Comparison of ENCODE assay signal across 8 mouse cellular contexts in genomic region chr7:80628708-80629183, GRCm38 (mm10). TPM values are rescaled to one million over a fixed set of nuclear protein-coding genes. Genes with fewer than 3 reads are reported as not detected.
A peak's percentile ranks its signal among the peaks of the same experiment; 100 is the strongest.
DNase-seq lines count a peak whose midpoint lies in the region; ATAC-seq lines count a peak whose summit lies in the region.

No protein-coding gene starts in this region.

- H3K9me3 ChIP-seq in hindbrain, embryonic 15.5 days, result no peaks in the 10 kb centered on the region
- no peaks in the 10 kb centered on the region for H3K9me3 ChIP-seq in hindbrain, embryonic 11.5 days (ENCODE audit: control insufficient read depth, low read length)
- H3K9me3 ChIP-seq in embryonic facial prominence, embryonic 15.5 days (replicated peaks), result no peaks in the 10 kb centered on the region
- no peaks in the 10 kb centered on the region for H3K9me3 ChIP-seq in stomach, embryonic 15.5 days

- no peaks in the 10 kb centered on the region for H3K27me3 ChIP-seq in hindbrain, embryonic 15.5 days
- H3K27me3 ChIP-seq in hindbrain, embryonic 11.5 days (ENCODE audit: control insufficient read depth, insufficient read depth, low read length), result no peaks in the 10 kb centered on the region
- H3K27me3 ChIP-seq in embryonic facial prominence, embryonic 15.5 days, result no peaks in the 10 kb centered on the region
- no peaks in the 10 kb centered on the region for H3K27me3 ChIP-seq in stomach, embryonic 15.5 days (replicated peaks)

- 0 out of 2 replicates have a peak, but pooled peaks cover 4% of the 10 kb centered on the region for H3K36me3 ChIP-seq in hindbrain, embryonic 15.5 days
- no peaks in the 10 kb centered on the region for H3K36me3 ChIP-seq in hindbrain, embryonic 11.5 days (ENCODE audit: control insufficient read depth, insufficient read depth, low read length)
- peaks cover 7% of the 10 kb centered on the region; the same call in 1 of the 2 replicates for H3K36me3 ChIP-seq in embryonic facial prominence, embryonic 15.5 days
- no peaks in the 10 kb centered on the region for H3K36me3 ChIP-seq in stomach, embryonic 15.5 days

- H3K4me2 ChIP-seq in hindbrain, embryonic 15.5 days, result no peak overlapping the region
- no peak overlapping the region for H3K4me2 ChIP-seq in hindbrain, embryonic 11.5 days (replicated peaks; ENCODE audit: low read depth, low read length)
- no peak overlapping the region for H3K4me2 ChIP-seq in embryonic facial prominence, embryonic 15.5 days (replicated peaks)
- H3K4me2 ChIP-seq in stomach, embryonic 15.5 days, result peak overlapping the region; percentile 14; the same call in 1 of the 2 replicates

- peak overlapping the region; percentile 40; the same call in 1 of the 2 replicates for H3K27ac ChIP-seq in hindbrain, embryonic 15.5 days (replicated peaks)
- H3K27ac ChIP-seq in hindbrain, embryonic 11.5 days (ENCODE audit: low read depth, low read length), result no peak overlapping the region
- H3K27ac ChIP-seq in embryonic facial prominence, embryonic 15.5 days (replicated peaks), result peak overlapping the region; percentile 59
- H3K27ac ChIP-seq in stomach, embryonic 15.5 days, result peak overlapping the region; percentile 55

- H3K4me3 ChIP-seq in hindbrain, embryonic 15.5 days, result no peak overlapping the region
- no peak overlapping the region for H3K4me3 ChIP-seq in hindbrain, embryonic 11.5 days (ENCODE audit: low read depth, low read length)
- H3K4me3 ChIP-seq in embryonic facial prominence, embryonic 15.5 days (replicated peaks), result no peak overlapping the region
- H3K4me3 ChIP-seq in stomach, embryonic 15.5 days (replicated peaks), result no peak overlapping the region

- intact Hi-C loops in heart, postnatal 25 days (cut with DNase I), result no loop called here

- peak; percentile 71; the same call in 1 of the 2 replicates for ATAC-seq in hindbrain, embryonic 15.5 days (ENCODE audit: low FRiP score, low read depth)
- ATAC-seq in hindbrain, embryonic 11.5 days (ENCODE audit: low FRiP score), result no peak
- peak; percentile 67 for ATAC-seq in embryonic facial prominence, embryonic 15.5 days (ENCODE audit: insufficient number of reproducible peaks, low FRiP score, low TSS enrichment, low read depth)
- peak; percentile 52; the same call in 1 of the 2 replicates for ATAC-seq in stomach, embryonic 15.5 days (ENCODE audit: insufficient read depth, low FRiP score, low read depth)

- WGBS in hindbrain, embryonic 15.5 days, result 75% methylated on average over 8 of the region's 8 CpGs
- WGBS in hindbrain, embryonic 11.5 days, result 76% methylated on average over 8 of the region's 8 CpGs
- 48% methylated on average over 8 of the region's 8 CpGs for WGBS in embryonic facial prominence, embryonic 15.5 days
- 25% methylated on average over 8 of the region's 8 CpGs for WGBS in stomach, embryonic 15.5 days

- H3K4me1 ChIP-seq in hindbrain, embryonic 15.5 days (replicated peaks), result peaks cover 22% of the 10 kb centered on the region
- no peaks in the 10 kb centered on the region for H3K4me1 ChIP-seq in hindbrain, embryonic 11.5 days (replicated peaks; ENCODE audit: control insufficient read depth, insufficient read depth, low read length)
- peaks cover 22% of the 10 kb centered on the region for H3K4me1 ChIP-seq in embryonic facial prominence, embryonic 15.5 days
- peaks cover 25% of the 10 kb centered on the region for H3K4me1 ChIP-seq in stomach, embryonic 15.5 days

- DNase-seq in hindbrain, embryonic 11.5 days (ENCODE audit: low spot score), result no peak
- peak; percentile 77 for DNase-seq in T-cell, adult 2 months (ENCODE audit: low spot score)
- DNase-seq in heart, postnatal 25 days (ENCODE audit: low spot score), result peak; percentile 49
- peak; percentile 82 for DNase-seq in layer of hippocampus, adult 9-11 months
- DNase-seq in lung, postnatal 14 days, result peak; percentile 85

- H3K9ac ChIP-seq in hindbrain, embryonic 15.5 days, result no peak overlapping the region
- H3K9ac ChIP-seq in hindbrain, embryonic 11.5 days (ENCODE audit: low read depth, low read length), result no peak overlapping the region
- H3K9ac ChIP-seq in embryonic facial prominence, embryonic 15.5 days, result no peak overlapping the region
- no peak overlapping the region for H3K9ac ChIP-seq in stomach, embryonic 15.5 days

RNA-seq across cellular contexts. Expression of gene Crtc3, which starts 59.9 kb away (rescaled TPM):
- 16.7 and 17.7 TPM in 2 replicates for polyA plus RNA-seq in hindbrain, embryonic 15.5 days (2015; fragmentation: Nextera tagmentation; extraction: Ambion mirVana)
- polyA plus RNA-seq in hindbrain, embryonic 11.5 days (2014; fragmentation: Nextera tagmentation; extraction: Ambion mirVana), result 9.9 and 11.1 TPM in 2 replicates
- polyA plus RNA-seq in embryonic facial prominence, embryonic 15.5 days (2015; fragmentation: Nextera tagmentation; extraction: Ambion mirVana), result 30.2 and 33.5 TPM in 2 replicates
- total RNA-seq in heart, postnatal 25 days (2021), result 10 to 100 TPM; 14.3 to 15.7 TPM
- 22.6 TPM in 2 replicates for polyA plus RNA-seq in stomach, embryonic 15.5 days (2015; fragmentation: Nextera tagmentation; extraction: Ambion mirVana)
